Mouse (Mus musculus) megakaryocyte, embryonic 14.5 days (primary cell): ENCODE data around the gene 9330182L06Rik.

Source experiments
- FLI1 ChIP-seq: IDR thresholded peaks from 2 replicates; pipeline ENCODE4 v1.6.1; 2012; ENCODE audit warnings: low read length, inconsistent platforms, mixed read lengths
- GATA1 ChIP-seq: IDR thresholded peaks from 3 replicates; pipeline ENCODE4 v1.6.1; 2012; ENCODE audit warnings: mixed read lengths, low read length, inconsistent platforms, borderline replicate concordance

DNA sequence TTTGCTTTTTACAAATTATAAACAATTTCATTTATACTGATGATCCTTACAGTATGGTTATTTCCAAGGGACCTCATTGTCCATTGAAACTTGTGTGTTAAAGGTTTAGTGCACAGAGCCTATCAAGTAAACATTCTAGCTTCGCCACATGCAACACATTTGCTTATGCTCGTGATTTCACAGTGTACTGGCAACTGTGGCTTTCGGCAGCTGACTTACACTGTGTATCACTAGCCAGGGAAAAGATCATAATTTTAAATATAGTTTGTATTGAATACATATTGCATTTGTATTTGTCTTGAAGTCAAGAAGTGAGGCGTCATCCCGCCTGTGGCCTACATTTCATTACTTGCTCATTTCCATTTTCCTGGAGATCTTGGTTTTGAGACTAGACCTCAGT lies 86.2 kb downstream of the 9330182L06Rik start:
- TF ChIP-seq FLI1 (no peak), GATA1 (no peak)
